Mouse (Mus musculus): ENCODE data around the gene Hsp90ab1.
A peak's percentile ranks its signal among the peaks of the same experiment; 100 is the strongest.

GRCm38 (mm10) chr17:45599446-45600242 lies 26.6 kb upstream of the Hsp90ab1 start, which contains the start of gene Slc29a1:
- TF ChIP-seq CTCF (IDR thresholded peaks at IDR 0.05) (peak; percentile 19; the same call in 1 of the 2 replicates), POLR2A (IDR thresholded peaks at IDR 0.05; ENCODE audit: insufficient read depth, low read depth, low read length) (no peak), EP300 (IDR thresholded peaks at IDR 0.05; ENCODE audit: insufficient read depth, low read depth, low read length) (no peak)
